In the genomic region with DNA sequence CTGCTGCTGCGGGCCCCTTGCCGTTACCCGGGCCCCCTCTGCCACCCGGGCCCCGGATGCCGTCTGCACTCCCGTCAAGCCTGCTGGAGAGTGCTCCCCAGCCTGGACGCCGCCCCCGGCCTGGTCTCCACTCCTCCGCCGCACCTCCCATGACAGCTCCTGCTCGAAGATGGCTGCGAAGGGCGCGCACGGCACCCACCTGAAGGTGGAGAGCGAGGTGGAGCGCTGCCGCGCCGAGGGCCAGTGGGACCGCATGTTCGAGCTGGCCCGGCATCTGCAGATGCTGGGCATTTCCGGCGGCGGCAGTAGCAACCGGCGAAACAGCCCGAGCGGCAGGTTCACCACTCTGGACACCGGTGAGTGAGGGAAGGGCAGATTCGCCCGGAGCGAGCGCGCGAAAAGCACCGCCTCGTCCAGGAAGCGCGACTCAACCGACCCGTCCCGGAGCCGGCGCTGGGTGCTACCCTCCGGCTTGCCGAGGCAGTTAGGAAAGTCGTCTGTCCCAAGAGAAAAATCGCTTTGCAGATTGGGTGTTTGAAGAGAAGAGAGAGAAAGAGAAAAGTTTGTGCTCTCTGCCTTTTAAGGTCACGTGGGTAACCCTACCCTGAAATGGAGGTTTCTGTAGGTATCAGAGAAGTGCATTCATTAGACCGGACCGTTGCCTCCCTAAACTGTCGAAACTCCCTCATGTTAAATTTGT, we compare ENCODE assay signal across 8 mouse cellular contexts. TPM values are rescaled to one million over a fixed set of nuclear protein-coding genes. Genes with fewer than 3 reads are reported as not detected.
DNase-seq lines count a peak whose midpoint lies in the region; ATAC-seq and TF ChIP-seq lines count a peak whose summit lies in the region.

No protein-coding gene starts in this region.

- 0 out of 2 replicates have a peak, but pooled peaks have one; percentile 14 for TF ChIP-seq CTCF in liver, embryonic 14.5 days (IDR thresholded peaks at IDR 0.05; ENCODE audit: low read depth)

- H3K9ac ChIP-seq in forebrain, embryonic 14.5 days (ENCODE audit: low read length) = peak overlapping the region; percentile 78
- peak overlapping the region; percentile 90 for H3K9ac ChIP-seq in intestine, embryonic 15.5 days
- H3K9ac ChIP-seq in liver, embryonic 14.5 days (replicated peaks) = peak overlapping the region; percentile 79

- DNase-seq in retina, postnatal 7 days (ENCODE audit: low read depth, low spot score) = peak; percentile 27
- no peak for DNase-seq in retina, postnatal 1 day
- peak; percentile 44 for DNase-seq in c-Kit-positive CD71-positive TER-119-negative erythroid progenitor cells, embryonic 14.5 days (ENCODE audit: low read depth)
- no peak for DNase-seq in forebrain, embryonic 14.5 days (ENCODE audit: low spot score)
- DNase-seq in liver, embryonic 14.5 days (ENCODE audit: low read depth in 3 of 3, low spot score in 3 of 3) = no peak
- peak; percentile 80 for DNase-seq in neural tube, embryonic 10.5 days (ENCODE audit: extremely low spot score, low spot score)
- peak; percentile 82 for DNase-seq in thymus, postnatal 4 days

- peak overlapping the region; percentile 61; the same call in 1 of the 2 replicates for H3K27ac ChIP-seq in forebrain, embryonic 14.5 days (ENCODE audit: low read depth, low read length)
- H3K27ac ChIP-seq in intestine, embryonic 15.5 days = peak overlapping the region; percentile 96
- H3K27ac ChIP-seq in liver, embryonic 14.5 days = peak overlapping the region; percentile 56

- H3K4me1 ChIP-seq in forebrain, embryonic 14.5 days (ENCODE audit: control insufficient read depth, insufficient read depth, low read length) = peaks cover 9% of the 10 kb centered on the region; the same call in 1 of the 2 replicates
- H3K4me1 ChIP-seq in intestine, embryonic 15.5 days (replicated peaks) = peaks cover 17% of the 10 kb centered on the region
- H3K4me1 ChIP-seq in liver, embryonic 14.5 days (replicated peaks; ENCODE audit: control insufficient read depth in 2 of 2, insufficient read depth in 2 of 2, low read length in 1 of 2) = peaks cover 7 to 15% of the 10 kb centered on the region in 2 experiments

- H3K4me3 ChIP-seq in forebrain, embryonic 14.5 days (ENCODE audit: low read depth, low read length) = peak overlapping the region; percentile 66
- peak overlapping the region; percentile 74 for H3K4me3 ChIP-seq in intestine, embryonic 15.5 days (replicated peaks)
- H3K4me3 ChIP-seq in liver, embryonic 14.5 days (ENCODE audit: insufficient read depth in 1 of 2, low read depth in 2 of 2, low read length in 2 of 2) = peak overlapping the region; percentile 75 to 78

- TF ChIP-seq EP300 in liver, embryonic 14.5 days (IDR thresholded peaks at IDR 0.05; ENCODE audit: low read depth) = no peak

- ATAC-seq in forebrain, embryonic 14.5 days = no peak; the same call in 1 of the 2 replicates
- ATAC-seq in intestine, embryonic 15.5 days = peak; percentile 52
- ATAC-seq in liver, embryonic 14.5 days (ENCODE audit: insufficient read depth) = peak; percentile 50

- no peaks in the 10 kb centered on the region for H3K36me3 ChIP-seq in forebrain, embryonic 14.5 days (ENCODE audit: control insufficient read depth, insufficient read depth, low read length)
- no peaks in the 10 kb centered on the region for H3K36me3 ChIP-seq in intestine, embryonic 15.5 days
- H3K36me3 ChIP-seq in liver, embryonic 14.5 days (replicated peaks; ENCODE audit: control insufficient read depth, insufficient read depth, low read depth) = no peaks in the 10 kb centered on the region

- no peaks in the 10 kb centered on the region for H3K9me3 ChIP-seq in forebrain, embryonic 14.5 days (replicated peaks; ENCODE audit: control insufficient read depth, low read length)
- H3K9me3 ChIP-seq in intestine, embryonic 15.5 days = no peaks in the 10 kb centered on the region
- H3K9me3 ChIP-seq in liver, embryonic 14.5 days (ENCODE audit: control insufficient read depth, low read length) = no peaks in the 10 kb centered on the region

- WGBS in forebrain, embryonic 14.5 days = under 1% methylated on average over 55 of the region's 56 CpGs
- WGBS in intestine, embryonic 15.5 days = under 1% methylated on average over 56 of the region's 56 CpGs
- WGBS in liver, embryonic 14.5 days (ENCODE audit: insufficient replicate concordance) = under 1% methylated on average over 56 of the region's 56 CpGs

- H3K27me3 ChIP-seq in forebrain, embryonic 14.5 days (replicated peaks; ENCODE audit: control insufficient read depth, insufficient read depth, low read length) = peaks cover 25% of the 10 kb centered on the region
- no peaks in the 10 kb centered on the region for H3K27me3 ChIP-seq in intestine, embryonic 15.5 days (replicated peaks)
- no peaks in the 10 kb centered on the region for H3K27me3 ChIP-seq in liver, embryonic 14.5 days (ENCODE audit: control insufficient read depth, insufficient read depth, low read length)

- peak overlapping the region; percentile 76 for H3K4me2 ChIP-seq in forebrain, embryonic 14.5 days (ENCODE audit: low read length)
- peak overlapping the region; percentile 94 for H3K4me2 ChIP-seq in intestine, embryonic 15.5 days (replicated peaks)
- peak overlapping the region; percentile 99 for H3K4me2 ChIP-seq in liver, embryonic 14.5 days (ENCODE audit: low read depth)

RNA-seq across cellular contexts. Expression of a gene that starts 0.5 kb away (rescaled TPM):
- 4.1 and 4.8 TPM in 2 replicates for polyA plus RNA-seq in forebrain, embryonic 14.5 days (2014; fragmentation: Nextera tagmentation; extraction: Ambion mirVana)
- 22.0 and 24.7 TPM in 2 replicates for polyA plus RNA-seq in intestine, embryonic 15.5 days (2015; fragmentation: Nextera tagmentation; extraction: Ambion mirVana)
- polyA plus RNA-seq in liver, embryonic 14.5 days (2012; rRNA removed) = 7.8 and 8.4 TPM in 2 replicates
- polyA plus RNA-seq in liver, embryonic 14.5 days (2014; fragmentation: Nextera tagmentation; extraction: Ambion mirVana) = 7.7 and 7.9 TPM in 2 replicates

RNA-seq across cellular contexts. Expression of a gene that starts 17.5 kb away (rescaled TPM):
- polyA plus RNA-seq in forebrain, embryonic 14.5 days (2014; fragmentation: Nextera tagmentation; extraction: Ambion mirVana) = 56.1 and 63.4 TPM in 2 replicates
- polyA plus RNA-seq in intestine, embryonic 15.5 days (2015; fragmentation: Nextera tagmentation; extraction: Ambion mirVana) = 117 and 139 TPM in 2 replicates
- 29.6 and 32.2 TPM in 2 replicates for polyA plus RNA-seq in liver, embryonic 14.5 days (2012; rRNA removed)
- 54.9 and 55.1 TPM in 2 replicates for polyA plus RNA-seq in liver, embryonic 14.5 days (2014; fragmentation: Nextera tagmentation; extraction: Ambion mirVana)

Comparison
In these comparisons a context has a peak if more than half of its experiments do, and no peak if none do; other contexts are left out.
1. DNase-seq: peak in retina, postnatal 7 days (single experiment), c-Kit-positive CD71-positive TER-119-negative erythroid progenitor cells, embryonic 14.5 days (single experiment), neural tube, embryonic 10.5 days (single experiment) and thymus, postnatal 4 days (single experiment); none in retina, postnatal 1 day (single experiment), forebrain, embryonic 14.5 days (single experiment) and liver, embryonic 14.5 days (0 of 3).
2. Peak in every context shown above with its lines, with median percentiles within 50 percentile points of each other: H3K27ac ChIP-seq, H3K4me2 ChIP-seq, H3K4me3 ChIP-seq and H3K9ac ChIP-seq.